Mouse (Mus musculus): ENCODE data around the gene Grid1. TPM values are rescaled to one million over a fixed set of nuclear protein-coding genes. Genes with fewer than 3 reads are reported as not detected.

The Grid1 gene
- polyA plus RNA-seq, 1 experiment from 2014 or later = 0.33 TPM

DNA sequence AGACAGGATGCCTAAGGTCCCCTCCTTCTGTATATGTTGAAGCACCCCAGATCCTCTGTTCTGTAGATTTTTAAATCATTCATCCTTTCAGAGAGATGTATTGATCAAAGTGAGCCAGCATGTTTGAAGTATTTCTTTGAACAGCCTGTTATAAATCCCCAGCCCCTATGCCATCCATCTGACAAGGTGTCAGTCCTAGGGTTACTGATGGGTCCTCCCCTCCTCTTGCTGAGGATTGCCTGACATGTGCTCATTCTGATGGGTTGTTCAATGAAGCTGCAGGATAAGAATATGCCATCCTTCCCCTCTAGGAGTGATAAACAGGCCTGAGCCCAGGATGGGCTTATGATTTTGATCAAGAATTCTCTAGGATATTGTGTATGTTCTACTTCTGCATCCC is 411.5 kb downstream of the Grid1 start:
- H3K9me3 ChIP-seq (replicated peaks) = no peaks in the 10 kb centered on the region
- no peak overlapping the region for H3K4me2 ChIP-seq
- ATAC-seq (replicated peaks; ENCODE audit: insufficient number of reproducible peaks, insufficient read depth, low FRiP score, low read depth) = no peak
- no peak overlapping the region for H3K4me3 ChIP-seq
- no peak overlapping the region for H3K27ac ChIP-seq
- no peaks in the 10 kb centered on the region for H3K27me3 ChIP-seq
- no peaks in the 10 kb centered on the region for H3K36me3 ChIP-seq
- no peaks in the 10 kb centered on the region for H3K4me1 ChIP-seq (replicated peaks)
- no peak overlapping the region for H3K9ac ChIP-seq

DNA sequence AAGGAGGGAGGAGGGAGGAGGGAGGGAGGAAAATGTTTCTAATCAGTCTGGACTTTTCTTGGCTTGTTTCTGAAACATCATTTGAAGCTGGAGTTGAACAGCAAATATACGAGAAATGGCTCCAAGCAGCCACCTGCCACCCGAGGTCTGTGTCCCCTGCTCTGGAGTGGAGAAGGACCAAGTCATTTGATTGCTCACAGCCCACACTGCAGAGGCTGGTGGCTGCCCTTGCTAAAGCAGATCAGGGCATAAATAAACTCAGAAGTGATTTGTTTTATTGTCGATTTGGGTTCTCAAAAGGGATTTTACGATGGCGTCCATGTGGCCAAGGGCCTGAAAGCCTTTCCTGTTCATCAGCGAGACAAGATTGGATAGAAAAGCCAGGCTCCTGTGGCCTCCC is 423.0 kb downstream of the Grid1 start:
- Histone ChIP-seq H3K27ac (no peak overlapping the region), H3K4me1 (replicated peaks) (no peaks in the 10 kb centered on the region), H3K27me3 (no peaks in the 10 kb centered on the region), H3K9me3 (replicated peaks) (no peaks in the 10 kb centered on the region), H3K9ac (no peak overlapping the region), H3K36me3 (no peaks in the 10 kb centered on the region), H3K4me2 (no peak overlapping the region), H3K4me3 (no peak overlapping the region)
- no peak for ATAC-seq (replicated peaks; ENCODE audit: insufficient number of reproducible peaks, insufficient read depth, low FRiP score, low read depth)
- WGBS = 81% methylated on average over 6 of the region's 6 CpGs

DNA sequence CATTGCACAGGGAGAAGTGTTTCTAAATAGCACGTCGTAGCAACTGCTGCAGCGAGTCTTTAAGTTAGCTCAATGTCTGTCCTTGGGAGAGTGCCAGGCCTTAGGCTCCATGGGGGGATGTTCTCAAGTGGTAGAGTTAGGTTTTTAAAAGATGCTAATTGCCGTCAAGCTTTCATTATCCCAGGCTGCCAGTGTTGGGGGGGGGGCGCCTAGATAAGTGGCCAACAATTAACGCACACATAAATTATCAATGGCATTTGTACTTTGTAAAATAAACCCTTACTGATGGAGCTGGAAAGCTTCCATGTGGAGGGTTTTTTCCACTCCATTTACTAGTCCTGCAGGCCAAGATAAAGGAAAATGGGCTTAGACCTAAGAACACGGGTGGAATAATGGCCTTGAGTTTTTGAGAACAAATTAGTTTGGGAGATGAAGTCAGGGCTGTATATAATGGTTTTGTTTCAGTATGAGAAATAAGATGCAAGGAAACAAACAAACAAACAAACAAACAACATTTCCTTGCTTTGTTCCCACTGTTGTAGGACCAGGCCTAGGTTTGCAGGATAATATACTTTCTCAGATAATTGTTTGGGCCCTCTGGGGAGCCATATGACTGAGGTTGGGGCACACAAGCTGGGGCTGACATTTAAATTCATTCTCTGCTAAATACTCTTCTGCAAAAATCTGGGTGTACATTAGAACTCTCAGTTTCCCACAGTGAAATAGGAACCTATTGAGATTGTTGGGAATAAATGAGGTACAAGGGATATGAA is 425.1 kb downstream of the Grid1 start:
- Histone ChIP-seq H3K27me3 (no peaks in the 10 kb centered on the region), H3K4me2 (no peak overlapping the region), H3K9ac (no peak overlapping the region), H3K27ac (no peak overlapping the region), H3K4me3 (no peak overlapping the region), H3K9me3 (replicated peaks) (no peaks in the 10 kb centered on the region), H3K36me3 (no peaks in the 10 kb centered on the region), H3K4me1 (replicated peaks) (no peaks in the 10 kb centered on the region)
- ATAC-seq (replicated peaks; ENCODE audit: insufficient number of reproducible peaks, insufficient read depth, low FRiP score, low read depth) = no peak
- 69% methylated on average over 7 of the region's 7 CpGs for WGBS

DNA sequence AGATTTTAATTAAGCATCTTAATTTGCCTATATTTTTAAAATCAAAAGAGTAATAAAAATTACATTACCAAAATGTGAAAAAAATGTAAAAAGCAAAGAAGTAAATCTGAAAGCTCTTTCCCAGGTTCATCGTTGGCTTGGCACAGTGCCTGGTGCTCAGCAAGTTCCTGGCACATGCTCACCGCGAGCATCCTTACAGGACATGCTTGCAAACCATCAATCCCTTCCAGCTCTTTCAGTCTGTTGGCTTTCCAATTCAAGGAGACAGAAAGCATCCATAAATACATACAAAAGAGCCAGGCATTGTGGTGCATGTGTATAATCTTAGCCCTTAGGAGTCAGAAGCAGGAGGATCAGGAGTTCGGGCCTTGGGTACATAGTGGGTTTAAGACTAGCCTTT is 430.5 kb downstream of the Grid1 start:
- no peaks in the 10 kb centered on the region for H3K4me1 ChIP-seq (replicated peaks)
- no peaks in the 10 kb centered on the region for H3K9me3 ChIP-seq (replicated peaks)
- no peak overlapping the region for H3K27ac ChIP-seq
- H3K9ac ChIP-seq = no peak overlapping the region
- no peak overlapping the region for H3K4me3 ChIP-seq
- no peaks in the 10 kb centered on the region for H3K36me3 ChIP-seq
- ATAC-seq (replicated peaks; ENCODE audit: insufficient number of reproducible peaks, insufficient read depth, low FRiP score, low read depth) = no peak
- 77% methylated on average over 4 of the region's 4 CpGs for WGBS
- no peak overlapping the region for H3K4me2 ChIP-seq
- no peaks in the 10 kb centered on the region for H3K27me3 ChIP-seq

DNA sequence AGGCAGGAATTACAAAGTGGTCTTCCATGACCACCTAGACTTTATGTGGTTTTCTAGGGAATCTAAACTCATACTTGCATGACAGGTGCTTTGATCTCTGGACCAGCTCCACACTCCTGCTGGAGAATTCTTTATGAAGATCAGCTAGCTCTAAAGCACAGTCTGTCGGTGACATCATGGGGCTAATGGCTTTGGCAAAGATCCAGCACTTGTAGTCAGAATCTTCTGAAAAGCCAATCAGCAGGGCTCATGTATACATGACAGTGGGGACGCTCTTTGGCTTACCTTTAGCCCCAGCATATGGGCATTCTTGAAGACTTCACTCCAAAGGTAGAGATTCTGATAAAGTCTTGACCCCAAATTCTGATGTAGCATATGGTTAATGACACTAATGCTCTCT is 434.6 kb downstream of the Grid1 start:
- no peak overlapping the region for H3K27ac ChIP-seq
- no peak for ATAC-seq (replicated peaks; ENCODE audit: insufficient number of reproducible peaks, insufficient read depth, low FRiP score, low read depth)
- H3K27me3 ChIP-seq = no peaks in the 10 kb centered on the region
- H3K4me1 ChIP-seq (replicated peaks) = no peaks in the 10 kb centered on the region
- no peak overlapping the region for H3K4me3 ChIP-seq
- no peaks in the 10 kb centered on the region for H3K36me3 ChIP-seq
- H3K9ac ChIP-seq = no peak overlapping the region
- no peak overlapping the region for H3K4me2 ChIP-seq
- no peaks in the 10 kb centered on the region for H3K9me3 ChIP-seq (replicated peaks)
- 55% methylated on average over 2 of the region's 2 CpGs for WGBS

DNA sequence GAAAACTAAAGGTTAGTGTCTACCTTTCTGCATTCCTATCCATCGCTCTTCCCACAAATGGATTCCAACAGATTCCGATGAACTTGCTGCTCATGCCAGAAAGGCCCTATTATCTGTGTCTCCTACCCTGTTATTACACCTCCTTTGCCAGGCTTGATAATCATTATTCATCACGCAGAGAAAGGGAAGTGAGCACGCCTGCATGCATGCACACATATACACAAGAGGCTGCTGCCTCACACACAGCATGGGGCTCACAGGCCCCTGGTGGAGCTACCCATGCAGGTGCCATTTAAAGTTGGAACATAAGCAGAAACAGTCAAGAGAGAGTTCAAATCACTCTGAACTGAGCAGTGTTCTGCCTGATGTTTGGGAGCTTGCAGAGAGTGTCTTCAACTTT is 450.4 kb downstream of the Grid1 start:
- Histone ChIP-seq H3K4me3 (no peak overlapping the region), H3K9me3 (replicated peaks) (no peaks in the 10 kb centered on the region), H3K9ac (no peak overlapping the region), H3K4me1 (replicated peaks) (no peaks in the 10 kb centered on the region), H3K36me3 (no peaks in the 10 kb centered on the region), H3K27ac (no peak overlapping the region), H3K4me2 (no peak overlapping the region), H3K27me3 (no peaks in the 10 kb centered on the region)
- 88% methylated on average over 4 of the region's 4 CpGs for WGBS
- ATAC-seq (replicated peaks; ENCODE audit: insufficient number of reproducible peaks, insufficient read depth, low FRiP score, low read depth) = no peak

DNA sequence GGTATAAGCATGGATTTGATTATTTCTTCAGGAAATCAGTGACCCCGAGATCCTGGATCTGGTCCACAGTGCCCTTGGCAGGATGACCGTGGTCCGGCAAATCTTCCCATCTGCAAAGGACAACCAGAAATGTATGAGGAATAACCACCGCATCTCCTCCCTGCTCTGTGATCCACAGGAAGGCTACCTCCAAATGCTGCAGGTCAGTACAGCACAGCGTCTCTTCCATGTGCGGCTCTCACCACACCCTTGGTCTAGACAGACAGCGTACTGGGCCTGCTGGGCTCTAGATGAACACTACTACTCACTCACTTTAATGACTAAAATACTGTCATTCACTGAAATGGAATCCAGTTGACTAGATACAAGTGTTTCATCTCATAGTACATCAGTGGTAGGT is 489.3 kb downstream of the Grid1 start:
- Histone ChIP-seq H3K36me3 (no peaks in the 10 kb centered on the region), H3K4me1 (replicated peaks) (peaks cover 5% of the 10 kb centered on the region), H3K27ac (no peak overlapping the region), H3K9ac (no peak overlapping the region), H3K4me3 (no peak overlapping the region), H3K27me3 (no peaks in the 10 kb centered on the region), H3K9me3 (replicated peaks) (no peaks in the 10 kb centered on the region), H3K4me2 (no peak overlapping the region)
- WGBS = 88% methylated on average over 7 of the region's 7 CpGs
- no peak for ATAC-seq (replicated peaks; ENCODE audit: insufficient number of reproducible peaks, insufficient read depth, low FRiP score, low read depth)

DNA sequence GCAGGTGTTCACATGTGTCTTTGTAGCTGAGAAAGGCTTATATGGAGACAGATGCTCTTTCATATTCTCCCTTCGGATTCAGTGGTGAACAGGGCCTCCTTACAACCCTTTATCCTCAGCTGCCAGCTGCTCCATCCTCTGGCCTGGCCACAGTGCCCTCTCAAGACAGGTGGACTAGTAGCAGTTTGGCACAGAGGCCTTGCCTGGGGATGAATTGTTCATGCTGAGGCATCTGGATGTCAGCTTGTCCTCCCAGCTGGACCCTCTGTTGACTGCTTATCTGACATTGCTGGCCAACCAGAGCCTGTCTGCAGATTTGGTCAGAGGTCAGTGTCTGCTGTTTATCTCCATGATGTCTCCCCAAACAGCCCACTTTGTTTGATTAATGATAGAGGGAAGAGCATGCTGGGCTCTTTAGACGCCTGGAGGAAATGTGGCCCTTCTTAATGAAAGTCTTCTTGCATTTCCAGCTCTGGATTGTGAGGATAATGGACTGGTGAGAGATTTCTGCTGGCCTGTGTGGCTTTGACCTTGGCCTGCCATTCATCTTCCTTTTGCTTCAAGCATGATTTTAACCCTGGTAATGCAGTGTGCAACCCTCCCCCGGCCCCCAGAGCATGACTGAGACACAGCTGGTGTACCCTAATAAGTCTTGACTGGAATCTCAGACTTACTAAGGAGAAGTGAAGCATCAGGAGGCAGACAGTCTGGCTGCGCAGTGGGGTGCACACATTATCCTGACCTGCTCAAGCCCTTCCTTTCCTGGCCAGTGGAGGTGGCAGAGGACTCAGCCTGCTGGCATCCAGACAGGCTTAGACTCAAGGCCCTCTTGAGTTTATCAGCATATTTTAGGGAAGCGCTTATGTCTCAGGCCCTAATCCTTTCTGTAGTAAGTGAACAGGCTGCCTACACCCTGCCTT is 493.7 kb downstream of the Grid1 start:
- no peaks in the 10 kb centered on the region for H3K9me3 ChIP-seq (replicated peaks)
- WGBS = 38% methylated on average over 5 of the region's 5 CpGs
- ATAC-seq (replicated peaks; ENCODE audit: insufficient number of reproducible peaks, insufficient read depth, low FRiP score, low read depth) = no peak

DNA sequence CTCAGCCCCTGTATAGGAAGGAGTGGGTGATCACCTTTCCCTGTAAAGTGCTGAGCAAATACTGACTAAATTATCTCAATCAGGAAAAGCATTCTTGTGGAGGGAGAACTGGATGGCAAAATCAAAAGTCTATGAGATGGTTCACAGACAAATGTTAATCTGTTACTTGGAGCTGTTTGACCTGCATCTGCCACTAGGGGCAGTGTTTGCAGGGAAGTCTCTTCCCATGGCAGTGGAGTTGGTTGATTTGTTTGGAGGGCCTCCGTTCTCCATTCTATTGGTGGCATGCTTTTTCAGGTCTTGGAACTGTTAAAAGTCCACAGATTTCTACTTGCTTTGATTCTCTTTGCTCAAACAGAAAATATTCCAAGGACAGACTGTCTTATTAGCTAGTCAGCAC is 506.4 kb downstream of the Grid1 start:
- Histone ChIP-seq H3K4me2 (no peak overlapping the region), H3K9ac (no peak overlapping the region), H3K27me3 (no peaks in the 10 kb centered on the region), H3K9me3 (replicated peaks) (no peaks in the 10 kb centered on the region), H3K4me3 (no peak overlapping the region), H3K36me3 (no peaks in the 10 kb centered on the region), H3K4me1 (replicated peaks) (no peaks in the 10 kb centered on the region), H3K27ac (no peak overlapping the region)
- ATAC-seq (replicated peaks; ENCODE audit: insufficient number of reproducible peaks, insufficient read depth, low FRiP score, low read depth) = no peak
- 80% methylated on average over 1 of the region's 1 CpGs for WGBS

More for the DNA sequence above, 493.7 kb downstream of the Grid1 start:
- Histone ChIP-seq H3K27ac (no peak overlapping the region), H3K9ac (no peak overlapping the region), H3K36me3 (no peaks in the 10 kb centered on the region), H3K27me3 (no peaks in the 10 kb centered on the region), H3K4me1 (replicated peaks) (peaks cover 5% of the 10 kb centered on the region), H3K4me2 (no peak overlapping the region), H3K4me3 (no peak overlapping the region)

DNA sequence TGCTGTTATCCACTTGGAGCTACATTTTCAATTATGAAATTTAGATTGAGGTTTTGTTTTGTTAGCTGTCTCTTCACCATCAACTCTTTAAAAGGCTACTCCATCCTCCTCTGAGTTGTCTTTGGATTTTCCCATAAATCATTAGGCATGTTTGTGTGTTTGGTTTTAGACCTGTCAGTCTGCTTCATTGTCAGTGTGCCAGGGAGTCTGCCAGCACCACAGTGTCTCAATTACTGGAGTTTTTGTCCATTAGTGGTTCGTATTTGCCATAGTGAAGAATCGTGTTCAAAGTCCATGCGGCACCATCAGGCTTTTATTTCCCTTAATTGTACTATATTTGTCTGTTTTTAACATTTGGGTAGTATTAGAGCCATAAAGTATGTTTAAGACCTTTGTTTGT is 516.7 kb downstream of the Grid1 start:
- H3K4me2 ChIP-seq = no peak overlapping the region
- H3K36me3 ChIP-seq = no peaks in the 10 kb centered on the region
- H3K27ac ChIP-seq = no peak overlapping the region
- H3K9ac ChIP-seq = no peak overlapping the region
- ATAC-seq (replicated peaks; ENCODE audit: insufficient number of reproducible peaks, insufficient read depth, low FRiP score, low read depth) = no peak
- H3K4me1 ChIP-seq (replicated peaks) = no peaks in the 10 kb centered on the region
- H3K9me3 ChIP-seq (replicated peaks) = no peaks in the 10 kb centered on the region
- WGBS = 80% methylated on average over 3 of the region's 3 CpGs
- no peak overlapping the region for H3K4me3 ChIP-seq
- H3K27me3 ChIP-seq = no peaks in the 10 kb centered on the region

DNA sequence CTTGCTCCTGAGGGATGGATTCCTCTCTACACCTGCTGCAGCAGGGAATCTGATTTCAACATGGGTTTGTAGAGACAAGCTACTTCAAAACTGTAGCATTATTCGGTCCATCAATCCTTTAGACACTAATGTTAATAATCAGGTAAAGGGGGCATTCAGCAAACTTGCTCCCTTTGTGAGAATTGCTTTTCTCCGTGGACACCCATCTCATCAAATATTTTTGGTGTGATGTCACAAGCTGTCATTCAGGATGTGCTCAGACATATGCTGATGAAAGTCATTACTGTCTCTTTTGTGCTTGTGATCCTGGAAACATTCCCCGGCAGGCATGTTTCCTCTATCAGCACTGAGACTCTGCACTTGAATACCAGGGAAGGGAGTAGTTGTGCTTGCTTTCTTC is 536.1 kb downstream of the Grid1 start:
- no peak overlapping the region for H3K4me2 ChIP-seq
- no peaks in the 10 kb centered on the region for H3K9me3 ChIP-seq (replicated peaks)
- H3K36me3 ChIP-seq = no peaks in the 10 kb centered on the region
- WGBS = 57% methylated on average over 3 of the region's 3 CpGs
- no peak overlapping the region for H3K4me3 ChIP-seq
- H3K27me3 ChIP-seq = no peaks in the 10 kb centered on the region
- no peak overlapping the region for H3K27ac ChIP-seq
- ATAC-seq (replicated peaks; ENCODE audit: insufficient number of reproducible peaks, insufficient read depth, low FRiP score, low read depth) = no peak
- H3K4me1 ChIP-seq (replicated peaks) = no peaks in the 10 kb centered on the region
- H3K9ac ChIP-seq = no peak overlapping the region
